Mouse (Mus musculus) ES-CJ7 (cell line): ENCODE measurements around the gene Unc45b.
"Not testable (repeated sequence)": the region's sequence is repeated elsewhere in the genome, so short reads cannot be mapped to it uniquely, and the experiment has no call there.

ENCODE experiments used
- DNase-seq: peaks from one replicate; pipeline ENCODE4 v3.0.0; 2011; ENCODE audit warnings: low read depth, low spot score

Gene Unc45b

DNA sequence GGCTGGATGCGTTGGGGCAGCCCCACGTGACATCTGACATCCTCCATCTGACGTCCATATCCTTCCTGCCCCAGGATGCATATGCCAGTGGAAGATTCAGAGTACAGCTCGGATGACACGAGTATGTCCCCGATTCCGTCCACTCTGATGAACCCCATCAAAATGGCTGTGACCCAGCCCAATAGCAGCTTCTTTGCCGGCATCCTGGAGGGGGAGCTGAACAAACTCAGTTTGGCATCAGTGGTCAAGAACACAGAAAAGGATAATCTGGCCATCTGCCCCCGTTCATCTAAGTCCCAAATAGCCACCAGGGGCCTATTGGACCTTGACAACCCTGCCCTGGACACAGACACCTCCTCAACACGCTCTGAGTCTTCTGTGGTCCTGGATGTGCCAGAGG is 12.9 kb upstream of the Unc45b start:
- DNase-seq, result no peak

- DNase-seq, result no peak
Observed at GRCm38 (mm10) chr11:82899720-82900119, 10.6 kb upstream of the Unc45b start.

- DNase-seq, result no peak
Observed at GRCm38 (mm10) chr11:82901606-82902310, 8.6 kb upstream of the Unc45b start.

DNA sequence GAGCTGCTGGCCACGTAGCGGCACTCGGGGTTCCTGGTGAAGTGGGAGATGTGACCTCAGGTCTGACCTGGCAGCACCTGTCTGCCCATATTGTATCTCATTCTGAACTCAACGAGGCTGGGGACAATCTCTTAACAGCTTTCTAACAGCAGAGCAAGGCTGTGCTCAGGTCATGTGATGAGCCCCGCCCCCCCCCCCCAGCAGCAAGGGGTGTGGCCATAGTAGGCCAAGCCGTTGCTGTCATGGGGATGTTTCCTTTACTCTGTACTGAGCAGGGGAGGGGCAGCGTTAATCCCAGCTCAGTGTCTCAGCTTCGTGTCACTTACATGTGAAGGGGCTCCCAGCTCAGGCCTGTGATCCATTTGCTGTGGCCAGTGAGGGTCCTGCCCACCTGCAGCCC is 5.4 kb upstream of the Unc45b start:
- no peak for DNase-seq

GRCm38 (mm10) chr11:82905816-82906215 is 4.5 kb upstream of the Unc45b start:
- DNase-seq, result no peak

GRCm38 (mm10) chr11:82907651-82908607 is 2.4 kb upstream of the Unc45b start, which contains the start of gene Nle1:
Gene Nle1 (minus strand): TSS chr11:82908411.
- peak; percentile 91 for DNase-seq

DNA sequence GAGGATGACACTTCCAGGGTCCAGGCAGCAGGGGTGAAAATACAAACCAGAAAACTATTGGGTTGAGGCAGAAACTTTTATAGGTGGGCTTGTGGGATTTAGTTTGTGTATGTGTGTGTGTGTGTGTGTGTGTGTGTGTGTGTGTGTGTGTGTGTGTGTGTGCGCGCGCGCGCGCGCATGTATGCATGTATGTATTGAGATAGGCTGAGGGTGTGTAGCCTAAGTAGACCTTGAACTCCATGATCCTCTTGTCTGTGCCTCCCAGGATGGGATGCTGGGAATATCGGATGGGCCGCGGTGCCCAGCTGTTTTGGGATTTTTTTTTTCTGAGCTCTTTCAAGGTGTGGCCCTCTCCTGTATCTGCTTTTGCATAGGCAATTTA is 1.8 kb upstream of the Unc45b start:
- DNase-seq, result no peak

DNA sequence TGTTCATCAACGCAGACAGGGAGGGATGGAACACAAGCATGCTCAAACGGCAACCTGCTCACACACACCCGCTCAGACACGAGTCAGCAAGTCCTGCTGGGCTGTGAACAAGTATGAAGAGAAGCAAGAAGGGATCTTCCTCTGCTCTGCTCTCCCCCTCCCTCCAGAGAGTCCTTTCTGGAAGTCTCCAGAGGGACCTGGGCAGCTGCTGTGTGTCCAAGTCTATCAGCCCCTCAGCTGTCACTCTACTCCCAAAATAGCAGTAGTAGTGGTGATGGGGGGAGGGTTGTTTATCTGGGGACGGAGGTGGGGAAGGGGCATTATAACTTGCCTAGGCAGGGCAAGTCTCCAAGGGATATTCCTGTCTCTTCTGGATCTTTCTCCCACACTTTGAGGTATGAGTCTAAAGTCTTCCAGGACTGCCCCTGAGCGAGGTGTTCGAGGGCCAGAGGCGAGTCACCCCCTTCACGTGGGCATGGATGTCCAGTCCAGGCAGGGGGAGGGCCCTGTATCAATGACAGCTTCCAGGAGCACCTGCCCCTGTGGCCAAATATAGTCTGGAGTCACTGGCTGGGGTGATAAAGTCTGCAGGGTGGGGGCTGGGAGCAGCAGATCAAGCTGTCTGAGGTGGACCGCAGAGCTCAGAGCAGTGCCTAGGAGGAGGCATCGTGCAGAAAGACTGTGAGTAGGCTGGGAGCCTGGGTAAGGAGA is 484 bp downstream of the Unc45b start:
- DNase-seq, result no peak

DNA sequence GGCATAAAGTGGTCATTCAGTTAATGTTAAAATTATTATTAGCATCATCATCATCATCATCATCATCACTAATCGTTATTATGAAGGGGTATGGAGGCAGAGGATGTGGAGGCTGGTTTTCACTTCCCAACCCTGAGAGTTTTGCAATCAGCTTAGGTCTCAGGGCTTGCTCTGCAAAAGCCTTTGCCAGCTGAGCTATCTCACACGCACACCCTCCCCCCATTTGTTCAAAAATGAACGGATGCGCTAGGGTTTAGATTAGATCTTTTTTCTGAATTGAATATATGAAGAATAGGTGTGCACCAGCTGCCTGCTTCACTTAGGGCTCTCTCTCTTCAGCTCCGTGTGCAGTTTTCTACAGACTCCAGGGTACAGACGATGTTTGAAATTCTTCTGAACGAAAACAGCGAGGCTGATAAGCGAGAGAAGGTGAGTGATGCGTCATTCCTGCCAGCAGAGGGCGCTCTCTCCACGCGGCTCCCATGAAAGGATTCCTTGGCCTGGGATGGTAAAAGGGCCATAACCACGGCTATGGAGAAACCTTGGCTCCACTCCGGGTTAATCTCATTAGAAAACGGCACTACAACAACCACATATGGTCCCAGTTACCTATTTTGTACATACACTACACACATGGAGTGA is 4.5 kb downstream of the Unc45b start:
- DNase-seq, result peak; percentile 86

- no peak for DNase-seq
Observed at GRCm38 (mm10) chr11:82920768-82921167, 10.4 kb downstream of the Unc45b start.

GRCm38 (mm10) chr11:82921691-82922090 is 11.3 kb downstream of the Unc45b start:
- DNase-seq, result no peak

GRCm38 (mm10) chr11:82923910-82924309 is 13.6 kb downstream of the Unc45b start:
- not testable (repeated sequence) for DNase-seq

GRCm38 (mm10) chr11:82928897-82929632 is 18.7 kb downstream of the Unc45b start:
- DNase-seq, result no peak

DNA sequence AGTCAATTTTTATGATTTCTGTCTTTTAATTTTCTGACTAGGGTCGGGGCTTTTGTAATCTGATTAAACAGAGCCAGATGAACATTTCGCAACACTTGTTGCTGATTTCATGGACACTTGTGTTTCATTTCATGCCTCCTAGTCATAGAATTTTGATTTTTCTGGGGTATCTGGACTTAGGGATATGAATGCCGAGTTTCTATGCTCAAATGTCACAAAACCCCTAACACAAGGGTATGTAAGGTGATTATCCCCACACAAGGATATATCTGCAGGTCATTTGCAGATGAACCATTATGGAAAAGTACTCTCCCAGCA is 19.2 kb downstream of the Unc45b start:
- no peak for DNase-seq

DNA sequence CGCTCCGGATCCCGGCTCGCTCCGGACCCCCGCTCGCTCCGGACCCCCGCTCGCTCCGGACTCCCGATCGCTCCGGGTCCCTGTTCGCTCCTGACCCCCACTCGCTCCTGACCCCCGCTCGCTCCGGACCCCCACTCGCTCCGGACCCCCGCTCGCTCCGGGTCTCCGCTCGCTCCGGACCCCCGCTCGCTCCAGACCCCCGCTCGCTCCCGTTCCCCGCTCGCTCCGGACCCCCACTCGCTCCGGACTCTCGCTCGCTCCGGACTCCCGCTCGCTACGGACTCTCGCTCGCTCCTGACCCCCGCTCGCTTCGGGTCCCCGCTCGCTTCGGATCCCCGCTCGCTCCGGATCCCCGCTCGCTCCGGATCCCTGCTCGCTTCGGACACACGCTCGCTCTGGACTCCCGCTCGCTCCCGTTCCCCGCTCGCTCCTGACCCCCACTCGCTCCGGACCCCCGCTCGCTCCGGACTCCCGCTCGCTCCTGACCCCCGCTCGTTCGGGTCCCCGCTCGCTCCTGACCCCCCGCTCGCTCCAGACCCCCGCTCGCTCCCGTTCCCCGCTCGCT is 20.1 kb downstream of the Unc45b start:
- DNase-seq, result peak; percentile 55

DNA sequence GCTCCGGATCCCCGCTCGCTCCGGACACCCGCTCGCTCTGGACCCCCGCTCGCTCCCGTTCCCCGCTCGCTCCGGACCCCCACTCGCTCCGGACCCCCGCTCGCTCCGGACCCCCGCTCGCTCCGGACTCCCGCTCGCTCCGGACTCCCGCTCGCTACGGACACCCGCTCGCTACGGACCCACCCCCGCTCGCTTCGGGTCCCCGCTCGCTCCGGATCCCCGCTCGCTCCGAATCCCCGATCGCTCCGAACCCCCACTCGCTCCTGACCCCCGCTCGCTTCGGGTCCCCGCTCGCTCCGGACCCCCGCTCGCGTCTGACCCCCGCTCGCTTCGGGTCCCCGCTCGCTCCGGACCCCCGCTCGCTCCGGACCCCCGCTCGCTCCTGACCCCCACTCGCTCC is 20.8 kb downstream of the Unc45b start:
- DNase-seq, result not testable (repeated sequence)

- not testable (repeated sequence) for DNase-seq
Observed at GRCm38 (mm10) chr11:82931671-82932450, 21.5 kb downstream of the Unc45b start.

DNA sequence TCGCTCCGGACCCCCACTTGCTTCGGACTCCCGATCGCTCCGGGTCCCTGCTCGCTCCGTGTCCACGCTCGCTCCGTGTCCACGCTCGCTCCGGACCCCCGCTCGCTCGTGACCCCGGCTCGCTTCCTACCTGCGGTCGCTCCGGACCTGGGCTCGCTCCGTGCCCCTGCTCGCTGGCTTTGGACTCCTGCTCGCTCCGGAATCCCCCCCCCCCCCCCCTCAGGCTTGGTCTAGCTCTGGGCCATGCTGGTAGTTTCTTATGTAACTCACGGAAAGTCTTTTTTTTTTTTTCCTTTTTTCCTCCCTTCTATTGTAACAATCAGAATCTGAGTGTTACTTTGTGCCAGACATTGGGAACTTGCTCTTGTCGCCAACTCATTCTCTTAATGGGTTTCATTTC is 22.8 kb downstream of the Unc45b start:
- DNase-seq, result no peak

DNA sequence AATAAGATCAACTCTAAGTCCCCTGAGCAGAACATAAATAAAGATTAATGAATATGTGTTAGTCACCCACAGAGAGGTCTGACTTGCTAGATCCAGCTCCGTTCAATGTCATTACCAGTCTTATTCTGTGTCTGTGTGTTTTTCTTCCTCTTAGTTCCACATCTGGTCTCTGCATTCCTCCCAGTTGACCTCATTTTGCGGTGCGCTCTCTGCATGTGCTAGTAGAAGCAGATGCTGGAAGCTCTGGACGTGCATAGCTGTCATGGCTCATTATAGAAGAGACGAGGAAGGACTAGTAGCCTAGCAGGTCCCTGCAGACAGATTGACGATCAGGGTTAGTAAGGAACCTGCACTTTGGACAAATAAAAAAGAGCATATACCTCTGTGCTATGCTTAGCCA is 33.0 kb downstream of the Unc45b start:
- no peak for DNase-seq

GRCm38 (mm10) chr11:82945636-82946035 is 35.3 kb downstream of the Unc45b start:
- DNase-seq, result no peak
